Mouse (Mus musculus): ENCODE measurements at regions not wholly inside any gene's neighbourhood (a gene's known extent, or its start where the extent isn't known, plus 50 kb on each side); places are given as distances from the start of the nearest gene placed in this dataset.

DNA sequence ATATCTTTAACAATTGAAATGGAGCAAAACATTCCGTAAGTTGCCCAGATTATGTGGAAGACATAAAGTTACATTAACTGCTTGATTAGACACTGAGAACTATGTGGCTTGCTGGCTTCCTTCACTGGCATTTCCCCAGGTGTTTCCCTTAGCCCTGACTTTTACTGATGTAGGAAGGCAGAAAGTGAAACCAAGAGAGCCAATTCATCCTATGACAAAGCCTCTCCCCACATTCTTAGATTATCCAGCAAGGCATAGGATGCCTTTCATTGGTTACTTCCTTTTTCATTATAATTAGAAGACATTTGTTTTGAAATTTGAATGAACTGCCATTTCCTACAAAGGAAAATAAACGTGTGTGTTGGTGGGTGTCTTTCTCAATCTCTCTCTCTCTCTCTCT lies 72.1 kb downstream of the Cdc42ep3 start:
- DNase-seq (ENCODE audit: low read depth, low spot score): no peak

GRCm38 (mm10) chr17:79273551-79273950 lies 81.3 kb downstream of the Cdc42ep3 start:
- no peak for DNase-seq (ENCODE audit: low read depth, low spot score)

- DNase-seq (ENCODE audit: low read depth, low spot score): no peak
Observed at GRCm38 (mm10) chr17:79259691-79260090, 95.2 kb downstream of the Cdc42ep3 start.

GRCm38 (mm10) chr17:79246962-79247902 lies 107.7 kb downstream of the Cdc42ep3 start:
- no peak for DNase-seq (ENCODE audit: low read depth, low spot score)

DNA sequence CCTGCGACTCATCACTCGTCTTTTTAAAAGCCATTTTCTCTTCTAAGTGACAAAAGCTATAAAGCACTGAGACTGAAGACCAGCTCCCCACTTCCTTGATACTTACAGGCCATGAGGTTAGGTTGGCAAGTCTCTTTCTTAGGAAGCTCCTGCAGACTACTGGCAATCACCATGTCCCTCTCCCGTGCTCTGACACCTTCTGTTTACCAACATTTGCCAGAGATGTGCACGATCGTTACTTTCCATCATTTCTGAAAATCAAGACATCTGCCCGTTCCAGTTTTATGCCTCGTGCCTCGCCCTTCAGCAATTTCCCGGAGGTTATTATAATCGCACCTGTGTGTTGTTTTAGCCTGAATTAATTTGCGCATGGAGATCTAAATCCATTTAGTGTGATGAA lies 110.8 kb downstream of the Cdc42ep3 start:
- DNase-seq (ENCODE audit: low read depth, low spot score): no peak

- no peak for DNase-seq (ENCODE audit: low read depth, low spot score)
Observed at GRCm38 (mm10) chr17:79243426-79243825, 111.5 kb downstream of the Cdc42ep3 start.

DNA sequence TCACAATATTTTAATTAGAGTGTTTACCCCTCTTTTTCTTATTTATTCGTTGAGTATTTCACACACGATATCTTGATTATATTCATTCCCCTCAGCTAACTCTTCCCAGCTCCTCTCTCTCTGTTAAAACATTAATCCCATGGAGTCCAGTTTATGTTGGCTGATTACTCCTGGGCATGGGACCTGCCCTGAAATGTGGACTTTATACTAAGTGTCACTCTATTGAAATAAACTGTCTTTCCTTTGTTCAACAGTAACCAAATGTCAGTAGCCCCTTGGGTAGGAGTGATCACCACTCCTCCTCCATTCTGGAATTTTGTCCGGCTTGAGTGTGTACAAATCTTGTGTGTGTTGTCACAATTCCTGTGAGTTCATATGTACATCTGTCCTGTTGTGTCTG lies 113.4 kb downstream of the Cdc42ep3 start:
- no peak for DNase-seq (ENCODE audit: low read depth, low spot score)

DNA sequence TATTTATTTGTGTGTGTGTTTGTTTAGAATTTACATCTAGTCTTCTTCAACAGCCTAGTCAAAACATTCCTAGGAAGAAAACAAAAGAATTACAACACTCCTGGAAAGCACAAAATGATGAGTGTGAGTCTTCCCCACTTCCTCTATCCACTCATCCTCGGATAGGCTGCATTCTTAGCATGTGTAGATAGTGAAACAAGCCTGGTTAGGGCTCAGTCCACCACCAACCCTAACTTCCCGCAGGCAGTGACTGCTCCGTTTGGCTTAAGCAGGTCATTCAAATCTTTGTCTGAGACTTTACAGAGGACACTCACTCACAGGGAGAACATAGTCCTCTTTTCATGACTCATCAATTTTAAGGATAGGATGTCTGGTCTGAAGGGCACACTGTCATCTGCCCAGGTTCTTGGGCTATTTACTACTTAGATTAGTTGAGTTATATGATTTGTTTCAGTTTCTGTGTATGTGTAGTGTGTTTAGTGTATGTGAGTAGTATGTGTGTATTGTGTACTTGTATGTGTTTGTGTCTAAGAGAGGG lies 118.6 kb downstream of the Cdc42ep3 start:
- no peak for DNase-seq (ENCODE audit: low read depth, low spot score)

DNA sequence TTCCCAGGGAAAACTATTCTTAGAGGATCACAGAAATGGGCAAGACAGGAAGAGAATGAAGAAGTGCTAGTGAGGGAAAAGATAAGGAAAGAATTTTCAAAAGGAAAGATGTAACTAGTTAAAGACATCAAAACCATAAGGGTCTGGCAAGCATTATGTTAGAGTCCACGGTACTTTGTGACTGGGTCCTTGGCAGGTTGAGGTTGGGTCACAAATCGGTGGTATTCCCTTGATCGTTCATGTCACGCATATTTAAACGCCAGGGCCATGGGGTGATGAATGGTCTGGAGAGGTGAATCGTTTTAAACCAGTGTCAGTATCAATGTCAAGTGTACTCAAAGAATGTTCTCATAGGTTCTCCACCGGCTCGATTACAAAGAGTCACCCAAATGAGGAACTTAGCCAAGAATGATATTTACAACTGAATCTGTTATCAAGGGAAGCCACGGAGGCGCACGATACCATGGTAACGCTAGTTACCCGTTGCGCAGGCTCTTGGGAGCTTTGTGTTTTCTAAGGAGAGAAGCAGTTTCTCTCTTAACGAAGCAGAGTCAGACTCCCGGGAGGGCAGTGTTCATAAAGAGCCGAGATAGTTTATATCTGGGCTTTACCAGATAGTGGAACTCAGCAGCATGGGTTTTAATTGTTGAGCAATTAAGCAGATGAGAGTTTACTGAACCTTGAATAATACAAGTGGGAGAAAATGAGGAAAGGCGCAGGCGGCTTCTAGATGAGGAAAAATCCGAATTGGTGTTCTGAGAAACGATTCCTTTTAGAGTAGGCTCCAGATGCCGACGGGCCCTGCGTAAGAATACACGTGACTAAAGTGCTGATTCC lies 124.0 kb downstream of the Cdc42ep3 start:
- no peak for DNase-seq (ENCODE audit: low read depth, low spot score)

- peak; percentile 42 for DNase-seq (ENCODE audit: low read depth, low spot score)
Observed at GRCm38 (mm10) chr17:79206563-79206962, 148.3 kb downstream of the Cdc42ep3 start.

GRCm38 (mm10) chr17:79206111-79206510 lies 148.8 kb downstream of the Cdc42ep3 start:
- no peak for DNase-seq (ENCODE audit: low read depth, low spot score)

- peak; percentile 13 for DNase-seq (ENCODE audit: low read depth, low spot score)
Observed at GRCm38 (mm10) chr17:79199814-79200491, 148.2 kb downstream of the Qpct start.

- no peak for DNase-seq (ENCODE audit: low read depth, low spot score)
Observed at GRCm38 (mm10) chr17:79191871-79192373, 140.2 kb downstream of the Qpct start.

GRCm38 (mm10) chr17:79188282-79188681 lies 136.6 kb downstream of the Qpct start:
- DNase-seq (ENCODE audit: low read depth, low spot score): no peak

- no peak for DNase-seq (ENCODE audit: low read depth, low spot score)
Observed at GRCm38 (mm10) chr17:79180277-79181130, 128.8 kb downstream of the Qpct start.

DNA sequence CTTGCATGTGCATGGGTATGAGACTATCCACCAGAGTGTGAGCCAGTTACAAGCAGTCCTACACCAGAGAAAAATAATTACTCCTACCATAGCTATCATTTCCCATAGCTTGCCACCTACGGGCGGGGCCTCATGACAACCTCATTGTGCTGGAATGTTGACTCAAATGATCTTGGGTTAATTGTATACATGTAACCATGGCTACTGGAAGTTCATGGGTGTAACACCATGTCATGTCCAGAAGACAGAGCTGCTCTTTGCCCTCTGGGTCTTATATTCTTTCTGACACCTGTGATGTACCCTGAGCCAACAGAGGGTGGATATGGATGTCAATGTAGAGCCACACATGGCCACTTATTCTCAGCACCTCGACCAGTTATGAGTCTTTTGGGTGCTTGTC lies 125.6 kb downstream of the Qpct start:
- no peak for DNase-seq (ENCODE audit: low read depth, low spot score)

DNA sequence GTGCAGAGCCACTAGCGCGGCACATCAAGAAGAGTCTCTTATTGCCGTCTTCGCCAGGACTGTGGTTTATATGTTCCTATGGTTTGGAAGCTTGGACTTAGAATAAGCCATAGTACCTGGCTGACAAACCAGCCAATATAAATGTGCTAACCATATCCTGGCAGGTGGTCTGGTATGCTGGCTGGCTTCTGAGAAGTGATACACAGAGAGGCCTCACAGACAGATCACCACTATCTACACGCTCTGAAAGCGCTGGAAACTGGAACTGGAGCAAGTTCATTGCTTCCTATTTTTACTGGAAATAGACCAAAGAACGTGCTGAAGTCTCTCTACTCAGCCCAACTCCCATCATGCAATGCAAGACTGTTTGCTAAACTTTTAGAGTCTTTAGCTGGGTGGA lies 124.7 kb downstream of the Qpct start:
- no peak for DNase-seq (ENCODE audit: low read depth, low spot score)

DNA sequence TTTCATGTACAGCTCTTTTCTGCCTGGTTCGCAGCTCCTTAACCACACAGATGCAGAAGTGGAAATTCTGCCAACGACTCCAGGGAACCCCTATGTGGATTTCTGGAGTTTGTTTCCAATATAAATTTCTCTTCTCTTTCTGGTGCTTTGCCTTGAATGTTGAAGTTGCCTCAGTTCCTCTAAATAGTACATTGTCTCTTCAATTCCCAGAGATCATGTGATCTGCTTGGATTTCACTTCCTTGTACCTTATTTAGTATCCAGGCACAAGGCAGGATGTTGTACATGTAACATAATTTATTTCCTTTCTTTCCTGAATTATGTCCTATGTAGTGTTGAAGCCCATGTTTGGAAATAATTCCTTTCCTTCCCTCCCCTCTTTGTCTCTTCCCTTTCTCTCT lies 123.7 kb downstream of the Qpct start:
- DNase-seq (ENCODE audit: low read depth, low spot score): no peak

DNA sequence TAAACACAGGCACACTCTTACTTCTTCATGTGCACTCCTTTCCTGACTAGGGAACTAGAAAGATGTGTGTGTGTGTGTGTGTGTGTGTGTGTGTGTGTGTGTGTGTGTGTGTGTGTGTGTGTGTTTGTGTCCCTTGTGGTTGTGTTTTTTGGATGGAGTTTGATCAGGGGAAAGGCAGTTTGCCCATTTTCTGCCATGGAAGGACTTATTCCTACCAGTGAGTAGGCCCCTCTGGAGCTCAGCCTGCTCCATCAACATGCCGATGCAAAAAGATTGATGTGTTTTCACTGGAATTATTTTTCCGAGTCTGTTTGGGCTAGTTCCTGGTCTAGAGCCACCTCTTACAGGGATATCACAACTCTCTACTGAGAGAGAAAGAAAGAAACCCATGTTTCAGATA lies 120.6 kb downstream of the Qpct start:
- DNase-seq (ENCODE audit: low read depth, low spot score): no peak

- no peak for DNase-seq (ENCODE audit: low read depth, low spot score)
Observed at GRCm38 (mm10) chr17:79170690-79171089, 119.0 kb downstream of the Qpct start.

DNA sequence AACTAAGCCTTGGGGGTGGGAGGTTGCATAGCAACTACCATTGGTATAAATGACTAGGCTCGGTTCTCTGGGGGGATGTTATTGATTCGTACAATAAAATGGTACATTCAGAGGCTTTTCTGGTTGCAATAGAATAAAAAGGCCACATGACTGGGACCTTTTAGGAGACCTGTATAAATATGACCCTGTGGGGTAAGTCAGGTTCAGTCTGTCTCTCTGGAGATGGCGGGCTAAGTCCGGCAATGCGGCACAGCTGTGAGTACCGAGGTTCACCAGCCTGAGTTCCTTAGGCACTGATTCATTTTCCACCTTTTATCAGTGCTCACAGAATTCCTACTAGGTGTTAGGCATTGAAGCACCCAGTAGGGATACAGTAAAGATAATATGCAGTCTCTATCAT lies 115.5 kb downstream of the Qpct start:
- DNase-seq (ENCODE audit: low read depth, low spot score): no peak
